Comparison of ENCODE assay signal across 8 mouse cellular contexts in the genomic region with DNA sequence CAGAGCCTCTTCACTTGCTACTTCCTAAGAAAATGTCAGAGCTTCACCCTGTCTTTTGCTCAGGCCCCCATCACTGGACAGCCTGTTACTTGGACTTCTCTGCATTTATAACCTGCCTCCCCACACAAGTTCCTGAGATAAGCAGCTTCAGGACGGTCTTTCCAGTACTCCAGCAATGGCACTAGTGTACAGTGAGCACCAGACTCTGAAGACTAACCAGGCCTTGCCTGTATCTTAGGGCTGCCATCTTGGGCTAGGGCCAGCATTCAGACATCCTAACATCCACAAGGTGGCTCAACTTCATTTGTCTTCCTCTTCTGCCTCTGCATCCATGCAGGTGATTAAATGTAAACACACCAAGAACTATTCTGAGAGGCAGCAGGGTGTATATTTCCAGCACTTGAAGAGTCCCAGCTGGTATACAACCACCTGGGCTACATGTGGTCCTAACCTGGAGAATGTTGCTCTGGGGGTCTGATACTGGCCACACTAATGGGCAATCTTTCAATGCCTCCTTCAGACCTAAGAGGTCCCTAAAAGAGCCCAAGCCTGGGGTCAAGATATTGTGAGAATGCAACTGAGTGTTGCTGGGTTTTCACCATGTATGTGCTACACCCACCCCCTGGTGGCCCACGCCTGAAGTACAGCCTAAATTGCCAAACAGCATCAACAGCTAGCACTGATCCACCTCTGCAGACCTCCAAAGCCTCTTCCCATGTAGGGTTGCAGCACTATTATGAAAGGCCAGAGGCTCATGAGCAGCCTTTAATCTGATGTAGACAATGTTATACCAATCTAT. TPM values are rescaled to one million over a fixed set of nuclear protein-coding genes. Genes with fewer than 3 reads are reported as not detected.
DNase-seq lines count a peak whose midpoint lies in the region; ATAC-seq and TF ChIP-seq lines count a peak whose summit lies in the region.

No protein-coding gene starts in this region.

- H3K4me3 ChIP-seq in embryonic facial prominence, embryonic 12.5 days = no peak overlapping the region
- no peak overlapping the region for H3K4me3 ChIP-seq in heart, adult 2 months
- no peak overlapping the region for H3K4me3 ChIP-seq in liver, postnatal 0 days (ENCODE audit: low read depth, low read length)
- no peak overlapping the region for H3K4me3 ChIP-seq in neural tube, embryonic 12.5 days

- H3K4me2 ChIP-seq in embryonic facial prominence, embryonic 12.5 days (replicated peaks) = no peak overlapping the region
- no peak overlapping the region for H3K4me2 ChIP-seq in liver, postnatal 0 days (ENCODE audit: low read depth, low read length)
- H3K4me2 ChIP-seq in neural tube, embryonic 12.5 days (replicated peaks) = no peak overlapping the region

- TF ChIP-seq CTCF in heart, adult 2 months (IDR thresholded peaks at IDR 0.05) = no peak; the same call in 1 of the 2 replicates
- peak; percentile 91 for TF ChIP-seq CTCF in liver, postnatal 0 days (IDR thresholded peaks at IDR 0.05; ENCODE audit: low read depth)

- H3K9ac ChIP-seq in embryonic facial prominence, embryonic 12.5 days = 0 out of 2 replicates have a peak overlapping the region, but pooled peaks have one; percentile 5
- H3K9ac ChIP-seq in heart, adult 2 months (ENCODE audit: low read depth, low read length) = no peak overlapping the region
- H3K9ac ChIP-seq in liver, postnatal 0 days (replicated peaks) = no peak overlapping the region
- no peak overlapping the region for H3K9ac ChIP-seq in neural tube, embryonic 12.5 days

- intact Hi-C loops in heart, adult 2 months (cut with DNase I) = loop anchor here (2.0 to 10.0 kb wide), 2 partner anchors 62 to 332 kb away; a partner anchor contains a TSS

- DNase-seq in CD4-positive helper T cell, adult 2 months (ENCODE audit: low read depth, low spot score) = peak; percentile 80
- peak; percentile 67 to 83 for DNase-seq in heart, adult 2 months
- DNase-seq in kidney, adult 8-10 months = peak; percentile 61 to 80
- DNase-seq in liver, postnatal 0 days = peak; percentile 86
- DNase-seq in thymus, postnatal 14 days = peak; percentile 83

- peak; percentile 94 for TF ChIP-seq EP300 in heart, adult 2 months (IDR thresholded peaks at IDR 0.05; ENCODE audit: insufficient read depth, low read depth, low read length)
- TF ChIP-seq EP300 in liver, postnatal 0 days (IDR thresholded peaks at IDR 0.05; ENCODE audit: low read depth) = no peak

- H3K27ac ChIP-seq in embryonic facial prominence, embryonic 12.5 days = peak overlapping the region; percentile 47; the same call in 1 of the 2 replicates
- peak overlapping the region; percentile 15; the same call in 1 of the 2 replicates for H3K27ac ChIP-seq in heart, adult 2 months
- 0 out of 2 replicates have a peak overlapping the region, but pooled peaks have one; percentile 3 for H3K27ac ChIP-seq in liver, postnatal 0 days (ENCODE audit: low read depth)
- H3K27ac ChIP-seq in neural tube, embryonic 12.5 days = no peak overlapping the region

- no peaks in the 10 kb centered on the region for H3K27me3 ChIP-seq in embryonic facial prominence, embryonic 12.5 days
- no peaks in the 10 kb centered on the region for H3K27me3 ChIP-seq in heart, adult 2 months (ENCODE audit: control insufficient read depth, insufficient read depth, low read length)
- no peaks in the 10 kb centered on the region for H3K27me3 ChIP-seq in liver, postnatal 0 days (ENCODE audit: insufficient read depth, low read length)
- H3K27me3 ChIP-seq in neural tube, embryonic 12.5 days (replicated peaks) = no peaks in the 10 kb centered on the region

- 8% methylated on average over 2 of the region's 2 CpGs for WGBS in embryonic facial prominence, embryonic 12.5 days
- 18% methylated on average over 2 of the region's 2 CpGs for WGBS in heart, adult 2 months
- 6% methylated on average over 2 of the region's 2 CpGs for WGBS in liver, postnatal 0 days (ENCODE audit: insufficient replicate concordance)
- WGBS in neural tube, embryonic 12.5 days = 5% methylated on average over 2 of the region's 2 CpGs

- peak; percentile 47 for ATAC-seq in activated CD4-positive, CD25-positive, alpha-beta regulatory T cell, adult 4 months
- no peak for ATAC-seq in embryonic facial prominence, embryonic 12.5 days (ENCODE audit: insufficient number of reproducible peaks, insufficient read depth, low FRiP score, low TSS enrichment)
- peak; percentile 62 for ATAC-seq in liver, postnatal 0 days
- ATAC-seq in neural tube, embryonic 12.5 days (ENCODE audit: low FRiP score, low read depth) = 0 out of 2 replicates have a peak, but pooled peaks have one; percentile 22

- no peaks in the 10 kb centered on the region for H3K9me3 ChIP-seq in embryonic facial prominence, embryonic 12.5 days
- H3K9me3 ChIP-seq in liver, postnatal 0 days (ENCODE audit: low read length) = no peaks in the 10 kb centered on the region
- H3K9me3 ChIP-seq in neural tube, embryonic 12.5 days = no peaks in the 10 kb centered on the region

- H3K4me1 ChIP-seq in embryonic facial prominence, embryonic 12.5 days = peaks cover 20% of the 10 kb centered on the region
- H3K4me1 ChIP-seq in heart, adult 2 months (ENCODE audit: control insufficient read depth, insufficient read depth, low read length) = peaks cover 27% of the 10 kb centered on the region
- peaks cover 20% of the 10 kb centered on the region for H3K4me1 ChIP-seq in liver, postnatal 0 days (ENCODE audit: insufficient read depth)
- peaks cover 8% of the 10 kb centered on the region for H3K4me1 ChIP-seq in neural tube, embryonic 12.5 days

- TF ChIP-seq POLR2A in heart, adult 2 months (IDR thresholded peaks at IDR 0.05; ENCODE audit: insufficient read depth, low read depth, low read length) = 0 out of 2 replicates have a peak, but pooled peaks have one; percentile 37

- peaks cover 51% of the 10 kb centered on the region for H3K36me3 ChIP-seq in embryonic facial prominence, embryonic 12.5 days
- H3K36me3 ChIP-seq in heart, adult 2 months (ENCODE audit: control insufficient read depth, insufficient read depth, low read length) = peaks cover 18% of the 10 kb centered on the region
- H3K36me3 ChIP-seq in liver, postnatal 0 days (replicated peaks; ENCODE audit: insufficient read depth, low read length) = peaks cover 47% of the 10 kb centered on the region
- peaks cover 51% of the 10 kb centered on the region for H3K36me3 ChIP-seq in neural tube, embryonic 12.5 days

- no peaks in the 10 kb centered on the region for H3K79me2 ChIP-seq in heart, adult 2 months (replicated peaks; ENCODE audit: control insufficient read depth, insufficient read depth, low read length)

RNA-seq across cellular contexts. Expression of a gene that starts 14.6 kb away (rescaled TPM):
- 1 to 10 TPM in 1 of 2 experiments, not detected in 1; 1.4 TPM for polyA plus RNA-seq in activated CD4-positive, CD25-positive, alpha-beta regulatory T cell, adult 4 months (2017; shearing (Covaris generic))
- 6.4 and 8.1 TPM in 2 replicates for polyA plus RNA-seq in embryonic facial prominence, embryonic 12.5 days (2016; fragmentation: Nextera tagmentation; extraction: Ambion mirVana)
- total RNA-seq in heart, adult 2 months (2021) = 10 to 100 TPM; 69.6 to 95.0 TPM
- polyA plus RNA-seq in heart, adult 2 months (2012; rRNA removed) = 247 and 250 TPM in 2 replicates
- polyA plus RNA-seq in liver, postnatal 0 days (2015; fragmentation: Nextera tagmentation; extraction: Ambion mirVana) = 10.3 and 10.4 TPM in 2 replicates
- polyA plus RNA-seq in neural tube, embryonic 12.5 days (2016; fragmentation: Nextera tagmentation; extraction: Ambion mirVana) = 15.8 and 19.6 TPM in 2 replicates

RNA-seq across cellular contexts. Expression of a gene that starts 15.1 kb away (rescaled TPM):
- 1,000 to 10,000 TPM; 4,172 to 4,641 TPM for polyA plus RNA-seq in activated CD4-positive, CD25-positive, alpha-beta regulatory T cell, adult 4 months (2017; shearing (Covaris generic))
- polyA plus RNA-seq in embryonic facial prominence, embryonic 12.5 days (2016; fragmentation: Nextera tagmentation; extraction: Ambion mirVana) = 944 and 1,004 TPM in 2 replicates
- total RNA-seq in heart, adult 2 months (2021) = 100 to 1,000 TPM; 137 to 150 TPM
- polyA plus RNA-seq in heart, adult 2 months (2012; rRNA removed) = 201 and 230 TPM in 2 replicates
- polyA plus RNA-seq in liver, postnatal 0 days (2015; fragmentation: Nextera tagmentation; extraction: Ambion mirVana) = 394 and 407 TPM in 2 replicates
- polyA plus RNA-seq in neural tube, embryonic 12.5 days (2016; fragmentation: Nextera tagmentation; extraction: Ambion mirVana) = 652 and 670 TPM in 2 replicates

RNA-seq across cellular contexts. Expression of a gene that starts 56.4 kb away (rescaled TPM):
- 10 to 100 TPM; 10.7 to 14.5 TPM for polyA plus RNA-seq in activated CD4-positive, CD25-positive, alpha-beta regulatory T cell, adult 4 months (2017; shearing (Covaris generic))
- polyA plus RNA-seq in embryonic facial prominence, embryonic 12.5 days (2016; fragmentation: Nextera tagmentation; extraction: Ambion mirVana) = 47.5 and 48.5 TPM in 2 replicates
- 10 to 100 TPM; 17.8 to 24.5 TPM for total RNA-seq in heart, adult 2 months (2021)
- polyA plus RNA-seq in heart, adult 2 months (2012; rRNA removed) = 24.1 and 29.3 TPM in 2 replicates
- 7.0 and 7.5 TPM in 2 replicates for polyA plus RNA-seq in liver, postnatal 0 days (2015; fragmentation: Nextera tagmentation; extraction: Ambion mirVana)
- polyA plus RNA-seq in neural tube, embryonic 12.5 days (2016; fragmentation: Nextera tagmentation; extraction: Ambion mirVana) = 41.6 and 42.4 TPM in 2 replicates

Comparison
In these comparisons a context has a peak if more than half of its experiments do, and no peak if none do; other contexts are left out.
1. RNA of a gene that starts 14.6 kb away (polyA plus RNA-seq): 247 to 250 TPM in heart, adult 2 months; 15.8 to 19.6 TPM in neural tube, embryonic 12.5 days, 10.3 to 10.4 TPM in liver, postnatal 0 days, 6.4 to 8.1 TPM in embryonic facial prominence, embryonic 12.5 days and 1.4 TPM in activated CD4-positive, CD25-positive, alpha-beta regulatory T cell, adult 4 months; every median in the first group is over 10 times any median in the second.
2. Peak in every context shown above with its lines, with median percentiles within 50 percentile points of each other: DNase-seq.